Mouse (Mus musculus): Measurements from ENCODE around the gene Olfr462. TPM values are rescaled to one million over a fixed set of nuclear protein-coding genes. Genes with fewer than 3 reads are reported as not detected.

Olfr462 gene
- polyA plus RNA-seq, 1 experiment from 2014 or later = not detected

- H3K27ac ChIP-seq = no peak overlapping the region
- no peak overlapping the region for H3K9ac ChIP-seq
- no peak overlapping the region for H3K4me3 ChIP-seq
- no peaks in the 10 kb centered on the region for H3K4me1 ChIP-seq
- H3K36me3 ChIP-seq (ENCODE audit: poor library complexity, severe bottlenecking) = no peaks in the 10 kb centered on the region
- WGBS = 89% methylated on average over 3 of the region's 3 CpGs
- no peaks in the 10 kb centered on the region for H3K27me3 ChIP-seq
- no peaks in the 10 kb centered on the region for H3K9me3 ChIP-seq (replicated peaks)
- H3K4me2 ChIP-seq = no peak overlapping the region
- no peak for ATAC-seq
These were observed 50.6 kb downstream of the Olfr462 start for GRCm38 (mm10) chr11:87841436-87841835.

- H3K4me1 ChIP-seq = no peaks in the 10 kb centered on the region
- no peak overlapping the region for H3K9ac ChIP-seq
- ATAC-seq = no peak
- WGBS = 88% methylated on average over 8 of the region's 8 CpGs
- no peaks in the 10 kb centered on the region for H3K27me3 ChIP-seq
- H3K36me3 ChIP-seq (ENCODE audit: poor library complexity, severe bottlenecking) = no peaks in the 10 kb centered on the region
- no peak overlapping the region for H3K4me2 ChIP-seq
- no peak overlapping the region for H3K4me3 ChIP-seq
- H3K27ac ChIP-seq = no peak overlapping the region
- no peaks in the 10 kb centered on the region for H3K9me3 ChIP-seq (replicated peaks)
These were observed 51.4 kb downstream of the Olfr462 start for GRCm38 (mm10) chr11:87840676-87841075.

Other genes with a start within 250 kb of the Olfr462 start
- 0.70 and 1.5 TPM in 2 replicates for gene Rnf43, start 229.5 kb downstream of the Olfr462 start, polyA plus RNA-seq (2015; fragmentation: Nextera tagmentation; extraction: Ambion mirVana)
- gene Supt4a, start 154.7 kb downstream of the Olfr462 start, polyA plus RNA-seq (2015; fragmentation: Nextera tagmentation; extraction: Ambion mirVana) = 168 and 177 TPM in 2 replicates
- gene Tspoap1, start 131.7 kb downstream of the Olfr462 start, polyA plus RNA-seq (2015; fragmentation: Nextera tagmentation; extraction: Ambion mirVana) = 20.7 and 29.1 TPM in 2 replicates
- 0.17 and 0.44 TPM in 2 replicates for gene Mpo, start 98.7 kb downstream of the Olfr462 start, polyA plus RNA-seq (2015; fragmentation: Nextera tagmentation; extraction: Ambion mirVana)
- gene Lpo, start 64.0 kb downstream of the Olfr462 start, polyA plus RNA-seq (2015; fragmentation: Nextera tagmentation; extraction: Ambion mirVana) = 0.18 and 0.26 TPM in 2 replicates
- 11.8 and 15.5 TPM in 2 replicates for gene Mks1, start 39.1 kb downstream of the Olfr462 start, polyA plus RNA-seq (2015; fragmentation: Nextera tagmentation; extraction: Ambion mirVana)
- not detected in 2 replicates for gene Epx, start 16.7 kb downstream of the Olfr462 start, polyA plus RNA-seq (2015; fragmentation: Nextera tagmentation; extraction: Ambion mirVana)
- gene Olfr463, start 5.1 kb upstream of the Olfr462 start, polyA plus RNA-seq (2015; fragmentation: Nextera tagmentation; extraction: Ambion mirVana) = not detected in 2 replicates
- gene Olfr464, start 28.7 kb upstream of the Olfr462 start, polyA plus RNA-seq (2015; fragmentation: Nextera tagmentation; extraction: Ambion mirVana) = not detected in 2 replicates
- 32.4 and 37.0 TPM in 2 replicates for gene Dynll2, start 95.3 kb upstream of the Olfr462 start, polyA plus RNA-seq (2015; fragmentation: Nextera tagmentation; extraction: Ambion mirVana)
- 393 and 402 TPM in 2 replicates for gene Srsf1, start 155.1 kb upstream of the Olfr462 start, polyA plus RNA-seq (2015; fragmentation: Nextera tagmentation; extraction: Ambion mirVana)
- 65.6 and 72.7 TPM in 2 replicates for gene Vezf1, start 176.0 kb upstream of the Olfr462 start, polyA plus RNA-seq (2015; fragmentation: Nextera tagmentation; extraction: Ambion mirVana)
- gene Cuedc1, start 205.8 kb upstream of the Olfr462 start, polyA plus RNA-seq (2015; fragmentation: Nextera tagmentation; extraction: Ambion mirVana) = 32.8 and 37.4 TPM in 2 replicates